Mouse (Mus musculus) forebrain, embryonic 10.5 days (tissue): Measurements from ENCODE around the gene Cemip2. TPM values are rescaled to one million over a fixed set of nuclear protein-coding genes. Genes with fewer than 3 reads are reported as not detected.

Source experiments
- DNase-seq: peaks from one replicate; pipeline ENCODE4 v3.0.0-alpha.2; 2017; ENCODE audit warnings: low spot score; ENCODE audit errors: extremely low spot score
- H3K27ac ChIP-seq: fragments of 300-500 bp; sonication (generic); 2 replicates; pipeline ENCODE4 v1.5.1; 2016; ENCODE audit warnings: mild to moderate bottlenecking
- H3K27me3 ChIP-seq: fragments of 300-500 bp; sonication (generic); 2 replicates; pipeline ENCODE4 v1.6.1; 2016; ENCODE audit warnings: mild to moderate bottlenecking; ENCODE audit not compliant: poor library complexity, severe bottlenecking
- H3K36me3 ChIP-seq: fragments of 300-500 bp; sonication (generic); replicated peaks from 2 replicates; pipeline ENCODE4 v1.6.1; 2016; ENCODE audit warnings: mild to moderate bottlenecking, moderate library complexity
- H3K4me1 ChIP-seq: fragments of 300-500 bp; sonication (generic); 2 replicates; pipeline ENCODE4 v1.6.1; 2016
- H3K4me3 ChIP-seq: fragments of 300-500 bp; sonication (generic); 2 replicates; pipeline ENCODE4 v1.5.1; 2016; ENCODE audit warnings: mild to moderate bottlenecking, moderate library complexity
- H3K9me3 ChIP-seq: fragments of 300-500 bp; sonication (generic); 2 replicates; pipeline ENCODE4 v1.6.1; 2016; ENCODE audit warnings: mild to moderate bottlenecking, moderate library complexity
- WGBS: fragments of 180-500 bp; shearing (Covaris S2); methylation state at CpG from one replicate; pipeline ENCODE4 v1.1.7; 2016; 5-methylcytosine and 5-hydroxymethylcytosine counted together
- polyA plus RNA-seq: library from polyadenylated mRNA; unstranded; fragments of >200 nt; fragmentation: Nextera tagmentation; extraction: Ambion mirVana; gene quantifications from 2 replicates; pipeline ENCODE4 v1.2.1, GENCODE M21; 2016

The Cemip2 gene
- polyA plus RNA-seq, 1 experiment from 2014 or later = 58.7 TPM

GRCm38 (mm10) chr19:21799410-21800373, 21.6 kb downstream of the Cemip2 start:
- peaks cover 98% of the 10 kb centered on the region for H3K36me3 ChIP-seq
- no peak for DNase-seq
- peak overlapping the region; percentile 63 for H3K27ac ChIP-seq
- 74% methylated on average over 13 of the region's 13 CpGs for WGBS
- H3K27me3 ChIP-seq = no peaks in the 10 kb centered on the region
- no peaks in the 10 kb centered on the region; the same call in 1 of the 2 replicates for H3K9me3 ChIP-seq
- peaks cover 15% of the 10 kb centered on the region for H3K4me1 ChIP-seq
- H3K4me3 ChIP-seq = no peak overlapping the region

- WGBS = 94% methylated on average over 8 of the region's 8 CpGs
- H3K4me1 ChIP-seq = peaks cover 6% of the 10 kb centered on the region
- H3K4me3 ChIP-seq = no peak overlapping the region
- no peaks in the 10 kb centered on the region; the same call in 1 of the 2 replicates for H3K9me3 ChIP-seq
- peaks cover 99% of the 10 kb centered on the region for H3K36me3 ChIP-seq
- no peak for DNase-seq
- no peaks in the 10 kb centered on the region for H3K27me3 ChIP-seq
- no peak overlapping the region for H3K27ac ChIP-seq
Observed at GRCm38 (mm10) chr19:21804488-21804887, 26.3 kb downstream of the Cemip2 start.

DNA sequence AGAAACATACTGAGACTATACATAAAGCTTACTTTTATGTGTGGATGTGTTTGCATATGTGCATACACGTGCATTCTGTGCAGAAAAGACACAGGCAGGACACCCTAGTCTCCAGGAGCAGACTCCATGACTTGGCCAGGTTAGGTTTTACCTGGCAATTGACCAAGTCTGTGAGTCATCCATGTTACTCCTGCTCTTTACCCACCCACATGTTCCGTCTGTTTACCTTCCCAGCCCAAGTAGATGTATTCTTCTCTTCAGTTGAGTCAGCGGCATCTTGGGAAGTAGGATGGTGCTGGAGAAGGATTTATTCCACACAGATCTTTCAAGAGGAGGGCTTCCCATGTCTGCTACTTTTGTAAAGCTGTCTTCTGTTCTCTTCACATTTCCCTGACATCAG, 27.2 kb downstream of the Cemip2 start:
- 94% methylated on average over 3 of the region's 3 CpGs for WGBS
- H3K27ac ChIP-seq = no peak overlapping the region

GRCm38 (mm10) chr19:21810135-21810534, 32.0 kb downstream of the Cemip2 start:
- Histone ChIP-seq H3K4me1 (no peaks in the 10 kb centered on the region), H3K27me3 (no peaks in the 10 kb centered on the region), H3K36me3 (peaks cover 100% of the 10 kb centered on the region), H3K4me3 (no peak overlapping the region), H3K9me3 (no peaks in the 10 kb centered on the region), H3K27ac (no peak overlapping the region)
- DNase-seq = no peak
- 96% methylated on average over 5 of the region's 5 CpGs for WGBS

More for the DNA sequence above, 27.2 kb downstream of the Cemip2 start:
- Histone ChIP-seq H3K36me3 (peaks cover 99% of the 10 kb centered on the region), H3K27me3 (no peaks in the 10 kb centered on the region), H3K4me1 (no peaks in the 10 kb centered on the region), H3K9me3 (no peaks in the 10 kb centered on the region; the same call in 1 of the 2 replicates), H3K4me3 (no peak overlapping the region)
- no peak for DNase-seq

DNA sequence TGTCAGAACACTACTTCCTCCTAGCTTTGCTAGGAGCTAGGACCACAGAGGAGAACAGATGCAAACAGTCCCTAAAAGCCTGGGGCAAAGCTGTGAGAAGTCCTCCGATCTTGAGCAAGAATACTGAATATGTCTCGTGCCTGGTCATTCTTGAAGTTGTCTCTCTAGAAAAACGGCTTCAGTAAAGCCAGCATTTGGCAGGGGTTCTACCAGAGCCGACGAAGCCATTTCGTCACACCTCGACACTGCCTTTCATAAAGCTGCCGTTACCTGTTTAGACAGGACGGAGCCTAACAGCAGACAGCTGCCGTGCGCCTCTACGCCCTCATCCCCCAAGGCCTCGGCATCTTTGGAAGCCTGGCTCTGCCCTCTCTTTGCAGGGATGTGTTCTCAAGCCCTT, 35.4 kb downstream of the Cemip2 start:
- Histone ChIP-seq H3K4me1 (no peaks in the 10 kb centered on the region), H3K27ac (no peak overlapping the region), H3K4me3 (no peak overlapping the region), H3K27me3 (no peaks in the 10 kb centered on the region), H3K36me3 (peaks cover 99% of the 10 kb centered on the region), H3K9me3 (no peaks in the 10 kb centered on the region)
- DNase-seq = no peak
- WGBS = 94% methylated on average over 13 of the region's 13 CpGs

DNA sequence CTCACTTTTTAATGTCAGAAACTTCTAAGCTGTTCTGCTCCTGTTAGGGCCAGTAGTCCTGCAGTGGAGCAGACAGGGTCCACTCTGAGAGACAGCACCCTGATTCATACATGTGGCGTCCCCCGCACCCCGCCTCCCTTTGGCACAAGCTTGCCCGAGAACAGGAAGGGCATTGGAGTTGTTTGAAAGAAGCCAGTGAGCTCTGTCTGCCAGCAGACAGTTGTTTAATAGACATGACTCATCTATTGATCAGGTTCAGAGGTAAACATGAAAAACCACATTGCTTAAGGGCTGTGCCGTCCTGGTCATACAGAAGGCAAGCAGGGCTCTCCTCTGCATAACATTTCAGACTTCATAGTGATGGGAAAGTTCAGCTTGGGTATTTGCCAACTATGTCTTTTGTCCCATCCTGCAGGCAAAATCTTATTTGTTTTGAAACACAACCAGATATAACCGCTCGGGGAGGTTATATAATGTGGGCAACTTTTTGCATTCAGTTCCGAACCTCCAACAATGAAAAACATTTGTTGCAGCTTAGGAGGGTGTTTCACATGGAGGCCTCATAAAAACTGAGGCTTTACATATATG, 36.4 kb downstream of the Cemip2 start:
- DNase-seq = no peak
- H3K4me1 ChIP-seq = no peaks in the 10 kb centered on the region
- H3K27ac ChIP-seq = no peak overlapping the region
- no peak overlapping the region for H3K4me3 ChIP-seq
- peaks cover 99% of the 10 kb centered on the region for H3K36me3 ChIP-seq
- no peaks in the 10 kb centered on the region for H3K27me3 ChIP-seq
- 93% methylated on average over 8 of the region's 8 CpGs for WGBS
- no peaks in the 10 kb centered on the region for H3K9me3 ChIP-seq

- peaks cover 99% of the 10 kb centered on the region for H3K36me3 ChIP-seq
- no peaks in the 10 kb centered on the region for H3K4me1 ChIP-seq
- WGBS = 95% methylated on average over 4 of the region's 4 CpGs
- no peaks in the 10 kb centered on the region for H3K27me3 ChIP-seq
- no peak for DNase-seq
- H3K4me3 ChIP-seq = no peak overlapping the region
- H3K9me3 ChIP-seq = no peaks in the 10 kb centered on the region
- H3K27ac ChIP-seq = no peak overlapping the region
Observed at GRCm38 (mm10) chr19:21816260-21816659, 38.1 kb downstream of the Cemip2 start.

DNA sequence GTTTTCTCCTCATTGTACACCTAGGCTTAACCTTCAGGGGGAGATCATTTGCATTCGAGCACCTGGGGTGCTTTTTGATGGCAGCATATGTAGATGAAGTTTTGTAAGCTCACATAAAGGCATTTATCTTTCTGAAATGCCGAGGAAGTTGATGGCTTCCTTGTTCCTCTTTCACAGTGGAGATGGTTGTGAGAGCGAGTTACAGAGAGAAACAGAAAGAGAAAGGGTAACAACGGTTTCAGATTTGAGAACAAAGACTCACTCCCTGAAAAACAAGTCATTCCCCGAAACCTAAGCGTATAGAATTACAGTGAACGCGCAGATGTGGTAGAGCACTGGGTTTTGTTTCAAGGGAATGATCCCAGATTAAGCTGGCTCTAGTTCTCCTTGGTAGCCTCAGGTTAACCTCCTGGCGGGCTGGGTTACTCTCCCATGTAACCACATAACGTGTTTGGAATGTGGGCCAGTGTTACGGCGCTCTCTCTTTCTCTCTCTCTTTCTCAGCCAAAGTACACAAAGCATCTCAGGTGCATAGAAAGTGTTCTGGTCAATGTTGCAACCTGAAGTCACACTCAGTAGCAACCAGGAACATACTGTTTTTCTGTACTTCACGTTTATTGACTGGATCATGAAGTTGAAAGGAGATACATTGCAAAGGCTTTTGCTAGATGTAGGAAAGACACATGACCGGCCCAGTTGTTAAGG, 40.0 kb downstream of the Cemip2 start:
- WGBS = 83% methylated on average over 14 of the region's 14 CpGs
- Histone ChIP-seq H3K4me1 (no peaks in the 10 kb centered on the region), H3K27me3 (no peaks in the 10 kb centered on the region), H3K4me3 (no peak overlapping the region), H3K9me3 (no peaks in the 10 kb centered on the region), H3K36me3 (peaks cover 97% of the 10 kb centered on the region), H3K27ac (no peak overlapping the region)
- DNase-seq = no peak

- Histone ChIP-seq H3K4me3 (no peak overlapping the region), H3K9me3 (no peaks in the 10 kb centered on the region), H3K4me1 (no peaks in the 10 kb centered on the region), H3K36me3 (peaks cover 97% of the 10 kb centered on the region), H3K27ac (no peak overlapping the region), H3K27me3 (no peaks in the 10 kb centered on the region)
- 89% methylated on average over 5 of the region's 5 CpGs for WGBS
- no peak for DNase-seq
Observed at GRCm38 (mm10) chr19:21819585-21819984, 41.4 kb downstream of the Cemip2 start.

- H3K27ac ChIP-seq = no peak overlapping the region
- H3K36me3 ChIP-seq = peaks cover 96% of the 10 kb centered on the region
- no peak overlapping the region for H3K4me3 ChIP-seq
- no peaks in the 10 kb centered on the region for H3K9me3 ChIP-seq
- no peak for DNase-seq
- 95% methylated on average over 4 of the region's 4 CpGs for WGBS
- H3K4me1 ChIP-seq = no peaks in the 10 kb centered on the region
- H3K27me3 ChIP-seq = no peaks in the 10 kb centered on the region
Observed at GRCm38 (mm10) chr19:21820126-21820525, 42.0 kb downstream of the Cemip2 start.

- H3K36me3 ChIP-seq = peaks cover 96% of the 10 kb centered on the region
- no peak overlapping the region for H3K4me3 ChIP-seq
Observed at GRCm38 (mm10) chr19:21821877-21822276, 43.7 kb downstream of the Cemip2 start.

DNA sequence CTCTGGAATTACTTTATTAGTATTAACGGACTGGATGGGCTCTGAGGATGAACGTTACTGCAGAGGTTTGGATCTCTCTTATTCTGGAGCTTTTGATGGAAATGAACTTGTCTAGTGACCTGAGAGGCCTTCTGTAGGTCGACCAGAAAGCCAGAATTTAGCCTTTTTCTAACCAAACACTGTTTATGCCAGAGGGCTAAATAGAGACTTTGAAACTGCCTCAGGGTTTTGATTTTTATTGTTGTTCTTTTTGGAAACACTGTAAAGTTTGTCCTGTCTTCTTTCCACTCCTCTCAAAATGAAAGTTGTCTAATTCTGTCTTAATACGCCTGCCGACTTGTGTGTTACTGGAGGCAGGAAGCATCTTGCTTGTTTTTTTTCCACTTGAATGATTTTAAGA, 46.0 kb downstream of the Cemip2 start:
- 94% methylated on average over 5 of the region's 5 CpGs for WGBS
- Histone ChIP-seq H3K4me1 (no peaks in the 10 kb centered on the region), H3K36me3 (peaks cover 95% of the 10 kb centered on the region), H3K4me3 (no peak overlapping the region), H3K27me3 (no peaks in the 10 kb centered on the region), H3K27ac (no peak overlapping the region), H3K9me3 (no peaks in the 10 kb centered on the region)
- DNase-seq = no peak

More at GRCm38 (mm10) chr19:21821877-21822276, 43.7 kb downstream of the Cemip2 start:
- H3K27ac ChIP-seq = no peak overlapping the region
- no peaks in the 10 kb centered on the region for H3K27me3 ChIP-seq
- H3K9me3 ChIP-seq = no peaks in the 10 kb centered on the region
- no peaks in the 10 kb centered on the region for H3K4me1 ChIP-seq
- WGBS = 91% methylated on average over 6 of the region's 6 CpGs
- DNase-seq = no peak
